Comparison of ENCODE assay signal across 18 mouse cellular contexts in the genomic region with DNA sequence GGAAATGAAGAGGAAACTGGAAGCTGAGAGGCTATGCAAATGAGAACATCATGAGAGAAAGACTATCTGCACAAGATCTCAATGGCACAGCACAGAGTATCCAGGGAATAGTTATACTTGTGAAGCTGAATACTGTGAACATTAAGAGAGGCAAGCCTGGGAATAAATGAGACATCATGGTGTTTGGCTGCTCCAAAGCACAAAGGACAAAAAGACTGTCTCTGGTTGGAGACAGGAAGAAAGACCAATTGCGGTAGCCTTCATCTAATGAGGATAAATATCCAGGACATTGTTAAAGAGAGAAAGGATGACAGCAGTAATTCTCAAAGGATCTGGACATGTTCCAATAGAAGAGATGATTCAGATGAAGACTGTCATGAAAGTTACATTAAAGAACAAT.
"Had no signal": no experiment of that assay in that cellular context is flagged by ENCODE, and none has a peak within 500 bp of the region (broad histone marks: within the 10 kb centered on the region; RNA-seq: fewer than 3 reads in every experiment).

No protein-coding gene starts in this region.

- H3K4me1 ChIP-seq: liver, embryonic 15.5 days; lung, embryonic 15.5 days; megakaryocyte, embryonic 14.5 days; midbrain, embryonic 13.5 days; midbrain, embryonic 15.5 days; stomach, embryonic 15.5 days had no signal

- H3K36me3 ChIP-seq: liver, embryonic 15.5 days; lung, embryonic 15.5 days; midbrain, embryonic 13.5 days; midbrain, embryonic 15.5 days; neural tube, embryonic 13.5 days; stomach, embryonic 15.5 days had no signal

- ATAC-seq: liver, postnatal 0 days; lung, postnatal 0 days; midbrain, embryonic 13.5 days; midbrain, embryonic 15.5 days had no signal

- H3K4me3 ChIP-seq: liver, embryonic 15.5 days; lung, embryonic 15.5 days; megakaryocyte, embryonic 14.5 days; midbrain, embryonic 13.5 days; midbrain, embryonic 15.5 days; neural tube, embryonic 13.5 days; stomach, embryonic 15.5 days had no signal

- H3K9me3 ChIP-seq: liver, embryonic 15.5 days; lung, embryonic 15.5 days; megakaryocyte, embryonic 14.5 days; midbrain, embryonic 13.5 days; midbrain, embryonic 15.5 days; neural tube, embryonic 13.5 days; stomach, embryonic 15.5 days had no signal

- H3K27me3 ChIP-seq: liver, embryonic 15.5 days; lung, embryonic 15.5 days; megakaryocyte, embryonic 14.5 days; midbrain, embryonic 13.5 days; midbrain, embryonic 15.5 days; neural tube, embryonic 13.5 days; stomach, embryonic 15.5 days had no signal

- H3K27ac ChIP-seq: liver, embryonic 15.5 days; lung, embryonic 15.5 days; macrophage; midbrain, embryonic 13.5 days; midbrain, embryonic 15.5 days; neural tube, embryonic 13.5 days; stomach, embryonic 15.5 days; stomach, postnatal 0 days had no signal

- H3K4me2 ChIP-seq: liver, embryonic 15.5 days; lung, embryonic 15.5 days; midbrain, embryonic 11.5 days; midbrain, embryonic 13.5 days; midbrain, embryonic 15.5 days; neural tube, embryonic 13.5 days; stomach, embryonic 15.5 days had no signal

- H3K9ac ChIP-seq: liver, embryonic 15.5 days; liver, postnatal 0 days; lung, embryonic 15.5 days; midbrain, embryonic 13.5 days; midbrain, embryonic 15.5 days; neural tube, embryonic 13.5 days; stomach, embryonic 15.5 days had no signal

- DNase-seq: liver, postnatal 0 days; lung, adult 2 months; lung, postnatal 14 days; lung, postnatal 36 days; right cerebral cortex, postnatal 14 days; thymus, postnatal 14 days; thymus, postnatal 36 days had no signal
